Mouse (Mus musculus) stomach, embryonic 16.5 days (tissue): ENCODE measurements at regions not wholly inside any gene's neighbourhood (a gene's known extent, or its start where the extent isn't known, plus 50 kb on each side); places are given as distances from the start of the nearest gene placed in this dataset.

Experiments
- ATAC-seq: fragments of 200-750 bp; cut with Nextera tagmentation; 2 replicates; pipeline ENCODE4 v1.8.0; 2017; ENCODE audit warnings: moderate number of reproducible peaks, moderate TSS enrichment; ENCODE audit not compliant: insufficient read depth, low FRiP score
- H3K27ac ChIP-seq: fragments of 300-500 bp; sonication (generic); 2 replicates; pipeline ENCODE4 v1.5.1; 2014; ENCODE audit warnings: low read length
- H3K27me3 ChIP-seq: fragments of 300-500 bp; sonication (generic); 2 replicates; pipeline ENCODE4 v1.6.1; 2014; ENCODE audit warnings: low read length, control low read depth, mixed read lengths; ENCODE audit not compliant: control insufficient read depth, insufficient read depth
- H3K36me3 ChIP-seq: fragments of 300-500 bp; sonication (generic); 2 replicates; pipeline ENCODE4 v1.6.1; 2014; ENCODE audit warnings: low read length; ENCODE audit not compliant: control insufficient read depth, insufficient read depth
- H3K4me1 ChIP-seq: fragments of 300-500 bp; sonication (generic); 2 replicates; pipeline ENCODE4 v1.6.1; 2014; ENCODE audit warnings: low read length, control low read depth, mixed read lengths; ENCODE audit not compliant: control insufficient read depth, insufficient read depth
- H3K4me2 ChIP-seq: fragments of 300-500 bp; sonication (generic); 2 replicates; pipeline ENCODE4 v1.6.1; 2014; ENCODE audit warnings: low read depth, low read length, mixed read lengths
- H3K4me3 ChIP-seq: fragments of 300-500 bp; sonication (generic); replicated peaks from 2 replicates; pipeline ENCODE4 v1.5.1; 2014; ENCODE audit warnings: mild to moderate bottlenecking, low read length
- H3K9ac ChIP-seq: fragments of 300-500 bp; sonication (generic); 2 replicates; pipeline ENCODE4 v1.6.1; 2014; ENCODE audit warnings: low read length
- H3K9me3 ChIP-seq: fragments of 300-500 bp; sonication (generic); replicated peaks from 2 replicates; pipeline ENCODE4 v1.6.1; 2016; ENCODE audit warnings: low read length, control low read depth; ENCODE audit not compliant: control insufficient read depth
- WGBS: fragments of 180-500 bp; shearing (Covaris S2); extraction: QIAGEN DNeasy Blood & Tissue Kit; methylation state at CpG from one replicate; pipeline ENCODE4 v1.1.7; 2014; 5-methylcytosine and 5-hydroxymethylcytosine counted together

DNA sequence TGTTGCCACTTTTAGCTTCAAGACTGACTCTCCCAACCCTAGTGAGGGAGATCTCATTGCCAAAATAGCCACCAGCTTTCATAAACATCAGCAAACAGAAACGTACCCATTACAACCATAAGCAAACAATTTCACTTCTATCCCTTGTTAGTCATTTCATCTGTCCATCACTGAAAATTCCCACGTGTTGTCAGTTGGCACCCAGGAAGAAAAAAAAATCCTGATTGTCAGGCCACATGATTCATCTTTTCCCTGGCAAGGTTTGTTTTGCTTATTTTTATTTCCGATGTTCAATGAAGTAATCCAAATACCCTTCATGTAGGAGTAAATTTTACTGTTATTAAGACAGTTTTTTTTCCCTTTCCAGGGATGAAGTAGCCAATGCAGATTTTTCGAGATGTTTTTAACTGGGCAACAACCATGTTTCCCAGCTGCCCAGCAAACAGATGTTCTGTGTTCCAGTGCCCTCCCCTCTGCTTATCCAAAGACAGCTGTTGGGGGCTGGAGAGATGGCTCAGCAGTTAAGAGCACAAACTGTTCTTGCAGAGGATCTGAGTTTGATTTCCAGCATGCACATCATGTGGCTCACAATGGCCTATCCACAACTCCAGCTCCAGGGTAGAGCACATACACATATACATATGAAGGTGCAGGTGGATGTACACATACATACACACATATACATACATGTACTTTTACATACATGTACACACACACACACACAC, 189.3 kb upstream of the Phactr1 start:
- no peak for ATAC-seq
- Histone ChIP-seq H3K27ac (no peak overlapping the region), H3K4me3 (no peak overlapping the region), H3K4me2 (no peak overlapping the region), H3K36me3 (no peaks in the 10 kb centered on the region), H3K27me3 (no peaks in the 10 kb centered on the region), H3K4me1 (no peaks in the 10 kb centered on the region), H3K9ac (no peak overlapping the region), H3K9me3 (no peaks in the 10 kb centered on the region)
- 54% methylated on average over 4 of the region's 4 CpGs for WGBS

DNA sequence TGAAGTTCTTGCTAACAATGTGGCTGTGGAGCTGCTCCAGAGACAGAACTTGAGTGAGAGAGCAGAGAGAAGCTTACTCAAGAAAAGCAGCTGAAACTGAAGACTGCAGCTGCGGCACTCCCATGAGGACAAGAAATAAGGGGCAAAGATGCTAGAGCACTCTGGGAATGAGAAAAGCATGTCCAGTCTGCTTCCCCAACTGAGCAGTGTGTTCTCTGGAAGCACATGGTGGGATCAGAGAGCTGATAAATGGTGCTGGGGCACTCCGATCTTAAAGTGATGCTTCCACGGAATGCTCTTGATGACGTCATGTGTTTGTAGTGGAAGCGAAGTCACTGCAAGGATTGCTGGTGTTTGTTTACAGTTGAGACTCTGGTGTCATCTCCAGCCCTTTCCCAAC, 186.1 kb upstream of the Phactr1 start:
- H3K27me3 ChIP-seq = no peaks in the 10 kb centered on the region
- no peak overlapping the region for H3K4me3 ChIP-seq
- H3K4me2 ChIP-seq = no peak overlapping the region
- no peaks in the 10 kb centered on the region for H3K4me1 ChIP-seq
- no peaks in the 10 kb centered on the region for H3K36me3 ChIP-seq
- ATAC-seq = no peak
- H3K9me3 ChIP-seq = no peaks in the 10 kb centered on the region
- no peak overlapping the region for H3K27ac ChIP-seq
- 69% methylated on average over 5 of the region's 5 CpGs for WGBS
- no peak overlapping the region for H3K9ac ChIP-seq

GRCm38 (mm10) chr13:42498351-42498750, 182.1 kb upstream of the Phactr1 start:
- H3K4me2 ChIP-seq = no peak overlapping the region
- no peaks in the 10 kb centered on the region for H3K9me3 ChIP-seq
- WGBS = 61% methylated on average over 4 of the region's 4 CpGs
- H3K4me3 ChIP-seq = no peak overlapping the region
- H3K9ac ChIP-seq = no peak overlapping the region
- H3K27ac ChIP-seq = no peak overlapping the region
- no peak; the same call in 1 of the 2 replicates for ATAC-seq
- H3K4me1 ChIP-seq = no peaks in the 10 kb centered on the region
- no peaks in the 10 kb centered on the region for H3K36me3 ChIP-seq
- no peaks in the 10 kb centered on the region for H3K27me3 ChIP-seq

GRCm38 (mm10) chr13:42507535-42507934, 172.9 kb upstream of the Phactr1 start:
- H3K27me3 ChIP-seq = no peaks in the 10 kb centered on the region
- H3K4me1 ChIP-seq = no peaks in the 10 kb centered on the region
- H3K4me3 ChIP-seq = no peak overlapping the region
- no peaks in the 10 kb centered on the region for H3K36me3 ChIP-seq
- no peak overlapping the region for H3K9ac ChIP-seq
- no peak for ATAC-seq
- no peak overlapping the region for H3K27ac ChIP-seq
- whole genome bisulfite sequencing = 89% methylated on average over 5 of the region's 5 CpGs
- H3K4me2 ChIP-seq = no peak overlapping the region
- no peaks in the 10 kb centered on the region for H3K9me3 ChIP-seq

DNA sequence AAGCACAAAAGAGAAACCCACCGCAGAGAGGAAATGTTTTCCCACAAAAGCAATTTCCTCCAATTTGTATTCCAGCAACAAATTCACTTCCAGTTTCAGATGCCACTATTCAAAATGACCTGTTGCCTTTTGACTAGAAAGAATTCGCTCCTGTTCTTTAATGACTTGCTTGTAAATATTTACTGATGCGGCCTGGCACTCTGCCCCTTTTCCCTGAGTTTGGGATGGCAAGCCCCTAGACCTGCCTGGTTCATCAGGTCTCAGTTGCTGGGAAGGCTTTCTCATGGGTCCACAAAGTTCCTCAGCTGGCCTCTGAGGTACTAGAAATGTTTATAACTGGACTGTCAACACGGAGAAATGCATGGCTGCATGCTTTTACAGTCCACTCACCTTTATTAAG, 161.7 kb upstream of the Phactr1 start:
- Histone ChIP-seq H3K4me2 (no peak overlapping the region), H3K36me3 (no peaks in the 10 kb centered on the region), H3K9ac (no peak overlapping the region), H3K9me3 (no peaks in the 10 kb centered on the region), H3K27ac (no peak overlapping the region), H3K27me3 (no peaks in the 10 kb centered on the region), H3K4me3 (no peak overlapping the region), H3K4me1 (no peaks in the 10 kb centered on the region)
- no peak for ATAC-seq
- WGBS = 57% methylated on average over 4 of the region's 4 CpGs

DNA sequence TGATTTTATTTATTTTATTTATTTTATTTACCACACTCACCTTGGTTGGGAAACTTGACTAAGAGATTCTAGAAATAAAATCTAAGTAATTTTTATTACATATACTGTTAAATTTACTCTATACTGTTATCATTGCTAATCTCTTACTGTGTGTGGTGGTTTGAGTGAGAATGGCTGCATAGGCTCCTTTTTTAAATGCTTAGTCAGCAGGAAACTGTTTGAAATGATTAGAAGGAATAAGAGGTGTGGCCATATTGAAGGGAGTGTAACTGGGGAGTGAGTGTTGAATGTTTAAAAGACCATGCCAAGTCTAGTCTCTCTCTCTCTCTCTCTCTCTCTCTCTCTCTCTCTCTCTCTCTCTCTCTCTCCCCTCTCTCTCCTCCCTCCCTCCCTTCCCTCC, 157.9 kb upstream of the Phactr1 start:
- Histone ChIP-seq H3K27me3 (no peaks in the 10 kb centered on the region), H3K4me1 (peaks cover 15% of the 10 kb centered on the region), H3K9me3 (no peaks in the 10 kb centered on the region), H3K9ac (no peak overlapping the region), H3K4me2 (no peak overlapping the region), H3K36me3 (no peaks in the 10 kb centered on the region), H3K4me3 (no peak overlapping the region), H3K27ac (no peak overlapping the region)
- ATAC-seq = no peak

DNA sequence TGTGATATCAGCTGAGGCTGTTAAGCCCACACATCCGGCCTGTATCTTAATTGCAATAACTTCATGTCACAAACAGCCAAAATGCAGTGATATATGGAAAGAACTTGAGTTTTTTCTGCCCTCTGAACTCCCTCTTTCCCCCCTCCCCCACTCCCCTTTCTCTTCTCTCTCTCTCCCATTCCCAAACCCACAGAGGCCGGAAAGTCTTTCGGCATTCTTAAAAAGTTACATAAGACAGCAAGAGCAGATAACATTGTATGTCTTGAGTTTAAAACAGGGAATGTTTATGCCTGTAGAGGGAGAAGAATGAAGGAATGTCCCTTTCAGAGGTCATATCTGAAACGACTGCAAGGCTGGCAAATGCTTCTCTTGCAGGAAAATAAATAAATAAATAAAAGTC, 154.3 kb upstream of the Phactr1 start:
- H3K27me3 ChIP-seq = no peaks in the 10 kb centered on the region
- peak overlapping the region; percentile 28 for H3K27ac ChIP-seq
- no peak overlapping the region for H3K4me3 ChIP-seq
- WGBS = 14% methylated on average over 4 of the region's 4 CpGs
- no peaks in the 10 kb centered on the region for H3K9me3 ChIP-seq
- H3K9ac ChIP-seq = no peak overlapping the region
- no peak overlapping the region for H3K4me2 ChIP-seq
- no peak for ATAC-seq
- no peaks in the 10 kb centered on the region for H3K36me3 ChIP-seq
- peaks cover 15% of the 10 kb centered on the region for H3K4me1 ChIP-seq

GRCm38 (mm10) chr13:42526966-42527365, 153.5 kb upstream of the Phactr1 start:
- peak; percentile 84 for ATAC-seq
- H3K4me2 ChIP-seq = no peak overlapping the region
- WGBS = 13% methylated on average over 8 of the region's 8 CpGs
- H3K27ac ChIP-seq = peak overlapping the region; percentile 1; the same call in 1 of the 2 replicates
- peaks cover 15% of the 10 kb centered on the region for H3K4me1 ChIP-seq
- no peak overlapping the region for H3K4me3 ChIP-seq
- no peaks in the 10 kb centered on the region for H3K36me3 ChIP-seq
- no peaks in the 10 kb centered on the region for H3K9me3 ChIP-seq
- H3K9ac ChIP-seq = no peak overlapping the region
- no peaks in the 10 kb centered on the region for H3K27me3 ChIP-seq

DNA sequence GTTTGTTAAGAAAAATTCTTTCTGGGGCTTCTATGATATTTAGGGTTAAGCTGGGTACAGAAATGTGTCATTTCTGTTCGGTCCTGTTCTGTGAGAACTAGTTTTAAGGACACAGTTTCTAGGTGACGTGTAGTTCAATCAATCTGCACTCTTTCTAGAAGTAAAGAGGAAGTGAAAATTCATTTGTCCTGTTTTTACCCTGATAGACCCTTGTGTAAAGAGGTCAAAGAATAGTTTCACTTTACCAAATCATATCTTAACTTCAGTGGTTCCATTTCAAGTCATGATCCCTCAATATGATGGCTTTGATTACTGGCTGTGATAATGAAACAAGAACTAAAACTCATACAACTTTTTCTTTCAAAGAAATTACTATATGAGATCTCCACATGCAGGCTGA, 152.3 kb upstream of the Phactr1 start:
- no peak overlapping the region for H3K4me2 ChIP-seq
- H3K27me3 ChIP-seq = no peaks in the 10 kb centered on the region
- no peaks in the 10 kb centered on the region for H3K9me3 ChIP-seq
- WGBS = 72% methylated on average over 2 of the region's 2 CpGs
- H3K4me3 ChIP-seq = no peak overlapping the region
- no peak for ATAC-seq
- no peak overlapping the region for H3K9ac ChIP-seq
- no peak overlapping the region for H3K27ac ChIP-seq
- no peaks in the 10 kb centered on the region for H3K36me3 ChIP-seq
- H3K4me1 ChIP-seq = peaks cover 15% of the 10 kb centered on the region
